Mouse (Mus musculus) liver, adult 2 months (tissue): ENCODE measurements around the gene Kndc1.

Experiments used
- CTCF ChIP-seq: fragments of 200-500 bp; IDR thresholded peaks from 2 replicates; pipeline ENCODE4 v1.5.1; 2011; ENCODE audit warnings: low read depth, low read length, control low read depth
- POLR2A ChIP-seq: fragments of 200-500 bp; IDR thresholded peaks from 2 replicates; pipeline ENCODE4 v1.6.1; 2011; ENCODE audit warnings: low read length, control low read depth; ENCODE audit not compliant: insufficient read depth; ENCODE audit errors: extremely low read depth

GRCm38 (mm10) chr7:139930732-139931131 is 36.2 kb downstream of the Kndc1 start:
- TF ChIP-seq CTCF (peak; percentile 63), POLR2A (no peak)
